ENCODE assay signal across 16 mouse cellular contexts in genomic region chr11:97819923-97820322, GRCm38 (mm10). TPM values are rescaled to one million over a fixed set of nuclear protein-coding genes. Genes with fewer than 3 reads are reported as not detected.
A peak's percentile ranks its signal among the peaks of the same experiment; 100 is the strongest.
DNase-seq lines count a peak whose midpoint lies in the region; ATAC-seq and TF ChIP-seq lines count a peak whose summit lies in the region.
"Had no signal": no experiment of that assay in that cellular context is flagged by ENCODE, and none has a peak within 500 bp of the region (broad histone marks: within the 10 kb centered on the region; RNA-seq: fewer than 3 reads in every experiment).

No protein-coding gene starts in this region.

- no peaks in the 10 kb centered on the region for H3K9me3 ChIP-seq in heart, embryonic 15.5 days (replicated peaks)
- H3K9me3 ChIP-seq in embryonic facial prominence, embryonic 10.5 days, result no peaks in the 10 kb centered on the region
- no peaks in the 10 kb centered on the region for H3K9me3 ChIP-seq in liver, postnatal 0 days (ENCODE audit: low read length)
- H3K9me3 ChIP-seq in forebrain, embryonic 15.5 days, result no peaks in the 10 kb centered on the region
- H3K9me3 ChIP-seq: stomach, embryonic 15.5 days had no signal

- ATAC-seq in heart, embryonic 15.5 days (replicated peaks; ENCODE audit: insufficient number of reproducible peaks, insufficient read depth, low FRiP score, low read depth), result no peak
- no peak for ATAC-seq in liver, postnatal 0 days
- no peak for ATAC-seq in forebrain, embryonic 15.5 days (replicated peaks)

- H3K27me3 ChIP-seq in heart, embryonic 15.5 days, result no peaks in the 10 kb centered on the region
- H3K27me3 ChIP-seq in embryonic facial prominence, embryonic 10.5 days (replicated peaks; ENCODE audit: low read depth, poor library complexity, severe bottlenecking), result no peaks in the 10 kb centered on the region
- H3K27me3 ChIP-seq in liver, postnatal 0 days (ENCODE audit: insufficient read depth, low read length), result no peaks in the 10 kb centered on the region
- H3K27me3 ChIP-seq in forebrain, embryonic 15.5 days, result no peaks in the 10 kb centered on the region
- H3K27me3 ChIP-seq: Patski; stomach, embryonic 15.5 days had no signal

- H3K4me3 ChIP-seq in heart, embryonic 15.5 days, result no peak overlapping the region
- no peak overlapping the region for H3K4me3 ChIP-seq in layer of hippocampus, adult 2 months
- H3K4me3 ChIP-seq in embryonic facial prominence, embryonic 10.5 days, result no peak overlapping the region
- H3K4me3 ChIP-seq in liver, postnatal 0 days (ENCODE audit: low read depth, low read length), result no peak overlapping the region
- no peak overlapping the region for H3K4me3 ChIP-seq in forebrain, embryonic 15.5 days
- H3K4me3 ChIP-seq: stomach, embryonic 15.5 days had no signal

- H3K4me2 ChIP-seq in heart, embryonic 15.5 days, result no peak overlapping the region
- no peak overlapping the region for H3K4me2 ChIP-seq in liver, postnatal 0 days (ENCODE audit: low read depth, low read length)
- no peak overlapping the region for H3K4me2 ChIP-seq in forebrain, embryonic 15.5 days (replicated peaks)
- H3K4me2 ChIP-seq: stomach, embryonic 15.5 days had no signal

- H3K36me3 ChIP-seq in heart, embryonic 15.5 days, result peaks cover 24% of the 10 kb centered on the region
- H3K36me3 ChIP-seq in embryonic facial prominence, embryonic 10.5 days (replicated peaks), result peaks cover 80% of the 10 kb centered on the region
- peaks cover 20% of the 10 kb centered on the region for H3K36me3 ChIP-seq in liver, postnatal 0 days (replicated peaks; ENCODE audit: insufficient read depth, low read length)
- H3K36me3 ChIP-seq in forebrain, embryonic 15.5 days, result peaks cover 36% of the 10 kb centered on the region

- WGBS in heart, embryonic 15.5 days, result 62% methylated on average over 5 of the region's 5 CpGs
- 68% methylated on average over 5 of the region's 5 CpGs for WGBS in embryonic facial prominence, embryonic 10.5 days
- WGBS in liver, postnatal 0 days (ENCODE audit: insufficient replicate concordance), result 56% methylated on average over 5 of the region's 5 CpGs
- WGBS in forebrain, embryonic 15.5 days, result 93% methylated on average over 5 of the region's 5 CpGs

- TF ChIP-seq CTCF in layer of hippocampus, adult 2 months (conservative IDR thresholded peaks at IDR 0.05), result no peak
- no peak for TF ChIP-seq CTCF in liver, postnatal 0 days (IDR thresholded peaks at IDR 0.05; ENCODE audit: low read depth)

- intact Hi-C loops in heart, postnatal 25 days (cut with DNase I), result loop anchor here (2.0 kb wide), 1 partner anchor 19 kb away; no protein-coding TSS in a partner anchor

- no peak for DNase-seq in heart, postnatal 25 days (ENCODE audit: low spot score)
- no peak for DNase-seq in layer of hippocampus, adult 2 months (ENCODE audit: low spot score in 2 of 2)
- no peak for DNase-seq in layer of hippocampus, adult 9-11 months
- DNase-seq in embryonic facial prominence, embryonic 10.5 days (ENCODE audit: low spot score), result no peak
- DNase-seq in liver, postnatal 0 days, result no peak
- DNase-seq: cerebellum, adult 9-10 months; embryo, embryonic 11 days; gastrocnemius, postnatal 36 days; lung, adult 18-20 months; midbrain, embryonic 14.5 days; right cerebral cortex, postnatal 4 days; thymus, postnatal 36 days had no signal

- peak overlapping the region; percentile 56 for H3K27ac ChIP-seq in heart, embryonic 15.5 days
- peak overlapping the region; percentile 53; the same call in 1 of the 2 replicates for H3K27ac ChIP-seq in layer of hippocampus, adult 2 months
- H3K27ac ChIP-seq in embryonic facial prominence, embryonic 10.5 days (replicated peaks), result peak overlapping the region; percentile 57; the same call in 1 of the 2 replicates
- H3K27ac ChIP-seq in liver, postnatal 0 days (ENCODE audit: low read depth), result peak overlapping the region; percentile 77
- no peak overlapping the region for H3K27ac ChIP-seq in forebrain, embryonic 15.5 days (replicated peaks)
- H3K27ac ChIP-seq: stomach, embryonic 15.5 days had no signal

- H3K4me1 ChIP-seq in heart, embryonic 15.5 days (replicated peaks), result peaks cover 72% of the 10 kb centered on the region
- peaks cover 69% of the 10 kb centered on the region for H3K4me1 ChIP-seq in embryonic facial prominence, embryonic 10.5 days
- H3K4me1 ChIP-seq in liver, postnatal 0 days (ENCODE audit: insufficient read depth), result peaks cover 68% of the 10 kb centered on the region
- H3K4me1 ChIP-seq in forebrain, embryonic 15.5 days, result peaks cover 16% of the 10 kb centered on the region

- TF ChIP-seq EP300 in liver, postnatal 0 days (IDR thresholded peaks at IDR 0.05; ENCODE audit: low read depth), result no peak

- no peak overlapping the region for H3K9ac ChIP-seq in heart, embryonic 15.5 days
- H3K9ac ChIP-seq in liver, postnatal 0 days (replicated peaks), result no peak overlapping the region
- no peak overlapping the region for H3K9ac ChIP-seq in forebrain, embryonic 15.5 days (replicated peaks)
- H3K9ac ChIP-seq: stomach, embryonic 15.5 days had no signal

RNA-seq across cellular contexts. Expression of gene B230217C12Rik, which starts 20.7 kb away (rescaled TPM):
- 2.9 and 3.4 TPM in 2 replicates for polyA plus RNA-seq in heart, embryonic 15.5 days (2015; fragmentation: Nextera tagmentation; extraction: Ambion mirVana)
- under 1 TPM; 0.83 to 0.87 TPM for total RNA-seq in heart, postnatal 25 days (2021)
- total RNA-seq in layer of hippocampus, adult 2 months (2021), result 10 to 100 TPM; 67.8 to 72.6 TPM
- polyA plus RNA-seq in embryonic facial prominence, embryonic 10.5 days (2016; fragmentation: Nextera tagmentation; extraction: Ambion mirVana), result 14.0 and 16.0 TPM in 2 replicates
- 0.25 and 0.28 TPM in 2 replicates for polyA plus RNA-seq in liver, postnatal 0 days (2015; fragmentation: Nextera tagmentation; extraction: Ambion mirVana)
- polyA plus RNA-seq in forebrain, embryonic 15.5 days (2015; fragmentation: Nextera tagmentation; extraction: Ambion mirVana), result 17.8 and 21.0 TPM in 2 replicates

RNA-seq across cellular contexts. Expression of gene Lasp1, which starts 21.1 kb away (rescaled TPM):
- 40.3 and 65.5 TPM in 2 replicates for polyA plus RNA-seq in heart, embryonic 15.5 days (2015; fragmentation: Nextera tagmentation; extraction: Ambion mirVana)
- total RNA-seq in heart, postnatal 25 days (2021), result 10 to 100 TPM; 41.3 to 46.2 TPM
- total RNA-seq in layer of hippocampus, adult 2 months (2021), result 10 to 100 TPM; 88.1 to 91.4 TPM
- polyA plus RNA-seq in embryonic facial prominence, embryonic 10.5 days (2016; fragmentation: Nextera tagmentation; extraction: Ambion mirVana), result 90.5 and 98.7 TPM in 2 replicates
- polyA plus RNA-seq in liver, postnatal 0 days (2015; fragmentation: Nextera tagmentation; extraction: Ambion mirVana), result 30.0 and 32.2 TPM in 2 replicates
- 129 and 132 TPM in 2 replicates for polyA plus RNA-seq in forebrain, embryonic 15.5 days (2015; fragmentation: Nextera tagmentation; extraction: Ambion mirVana)

RNA-seq across cellular contexts. Expression of gene Rpl23, which starts 37.7 kb away (rescaled TPM):
- polyA plus RNA-seq in heart, embryonic 15.5 days (2015; fragmentation: Nextera tagmentation; extraction: Ambion mirVana), result 286 and 399 TPM in 2 replicates
- 100 to 1,000 TPM; 454 to 515 TPM for total RNA-seq in heart, postnatal 25 days (2021)
- total RNA-seq in layer of hippocampus, adult 2 months (2021), result 100 to 1,000 TPM; 361 to 374 TPM
- polyA plus RNA-seq in embryonic facial prominence, embryonic 10.5 days (2016; fragmentation: Nextera tagmentation; extraction: Ambion mirVana), result 481 and 487 TPM in 2 replicates
- 409 and 433 TPM in 2 replicates for polyA plus RNA-seq in liver, postnatal 0 days (2015; fragmentation: Nextera tagmentation; extraction: Ambion mirVana)
- polyA plus RNA-seq in forebrain, embryonic 15.5 days (2015; fragmentation: Nextera tagmentation; extraction: Ambion mirVana), result 327 and 370 TPM in 2 replicates

RNA-seq across cellular contexts. Expression of gene 1700001P01Rik, which starts 44.2 kb away (rescaled TPM):
- 0.21 and 0.32 TPM in 2 replicates for polyA plus RNA-seq in heart, embryonic 15.5 days (2015; fragmentation: Nextera tagmentation; extraction: Ambion mirVana)
- not detected for total RNA-seq in heart, postnatal 25 days (2021)
- total RNA-seq in layer of hippocampus, adult 2 months (2021), result 1 to 10 TPM; 1.3 to 2.4 TPM
- 0.85 and 1.1 TPM in 2 replicates for polyA plus RNA-seq in embryonic facial prominence, embryonic 10.5 days (2016; fragmentation: Nextera tagmentation; extraction: Ambion mirVana)
- not detected in 2 replicates for polyA plus RNA-seq in liver, postnatal 0 days (2015; fragmentation: Nextera tagmentation; extraction: Ambion mirVana)
- 0.39 and 0.75 TPM in 2 replicates for polyA plus RNA-seq in forebrain, embryonic 15.5 days (2015; fragmentation: Nextera tagmentation; extraction: Ambion mirVana)
- total RNA-seq: gastrocnemius, postnatal 36 days had no signal
- polyA plus RNA-seq: midbrain, embryonic 14.5 days had no signal

RNA-seq across cellular contexts. Expression of gene Cwc25, which starts 53.6 kb away (rescaled TPM):
- 9.5 and 10.5 TPM in 2 replicates for polyA plus RNA-seq in heart, embryonic 15.5 days (2015; fragmentation: Nextera tagmentation; extraction: Ambion mirVana)
- total RNA-seq in heart, postnatal 25 days (2021), result 1 to 10 TPM; 7.0 to 7.2 TPM
- 10 to 100 TPM; 20.1 to 20.6 TPM for total RNA-seq in layer of hippocampus, adult 2 months (2021)
- polyA plus RNA-seq in embryonic facial prominence, embryonic 10.5 days (2016; fragmentation: Nextera tagmentation; extraction: Ambion mirVana), result 22.0 and 24.2 TPM in 2 replicates
- 5.5 and 5.8 TPM in 2 replicates for polyA plus RNA-seq in liver, postnatal 0 days (2015; fragmentation: Nextera tagmentation; extraction: Ambion mirVana)
- polyA plus RNA-seq in forebrain, embryonic 15.5 days (2015; fragmentation: Nextera tagmentation; extraction: Ambion mirVana), result 18.0 and 18.6 TPM in 2 replicates
